1 mouse cellular context compared by ENCODE assay signal in the genomic region with DNA sequence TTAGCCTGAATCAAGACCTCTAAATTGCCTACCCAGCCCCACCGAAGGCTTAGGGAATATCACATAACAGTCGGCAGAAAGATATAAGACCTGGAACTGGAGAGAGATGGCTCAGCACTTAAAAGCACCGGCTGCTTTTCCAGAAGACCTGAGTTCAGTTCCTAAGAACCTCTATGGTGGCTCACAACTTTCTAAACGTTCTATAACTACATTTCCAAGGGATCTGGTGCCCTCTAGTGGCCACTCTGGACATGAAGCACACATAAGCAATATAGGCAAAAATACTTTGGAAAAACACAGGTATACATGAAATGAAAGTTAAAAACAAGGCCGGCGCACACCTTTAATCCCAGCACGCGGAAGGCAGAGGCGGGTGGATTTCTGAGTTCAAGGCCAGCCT.
TF ChIP-seq lines count a peak whose summit lies in the region.

No protein-coding gene starts in this region.

TF ChIP-seq in CH12.LX, 34 proteins besides CTCF, POLR2A, EP300 and RAD21 (continued from another document):
- TF ChIP-seq TBP (conservative IDR thresholded peaks at IDR 0.05; ENCODE audit: low read depth, low read length) (no peak), ZKSCAN1 (IDR thresholded peaks at IDR 0.05; ENCODE audit: borderline replicate concordance, low read depth, low read length) (no peak), ZMIZ1 (IDR thresholded peaks at IDR 0.05; ENCODE audit: low read depth, low read length) (no peak), ZNF384 (IDR thresholded peaks at IDR 0.05; ENCODE audit: low read depth, low read length) (no peak), SMC3 (IDR thresholded peaks at IDR 0.05; ENCODE audit: low read depth, low read length) (peak; percentile 89), JUN (IDR thresholded peaks at IDR 0.05; ENCODE audit: insufficient read depth, low read depth, low read length) (no peak), GABPA (IDR thresholded peaks at IDR 0.05; ENCODE audit: insufficient replicate concordance, low read depth, low read length) (no peak), BHLHE40 (IDR thresholded peaks at IDR 0.05; ENCODE audit: low read depth, low read length) (no peak), JUND (conservative IDR thresholded peaks at IDR 0.05; ENCODE audit: low read depth, low read length) (no peak), ELF1 (IDR thresholded peaks at IDR 0.05; ENCODE audit: low read depth, low read length) (no peak), NELFE (IDR thresholded peaks at IDR 0.05; ENCODE audit: low read depth, low read length) (0 out of 2 replicates have a peak, but pooled peaks have one; percentile 31), RCOR1 (conservative IDR thresholded peaks at IDR 0.05; ENCODE audit: low read depth, low read length) (no peak), MAX (IDR thresholded peaks at IDR 0.05; ENCODE audit: low read length) (0 out of 2 replicates have a peak, but pooled peaks have one; percentile 18), MXI1 (IDR thresholded peaks at IDR 0.05; ENCODE audit: low read depth, low read length) (peak; percentile 46; the same call in 1 of the 2 replicates), UBTF (IDR thresholded peaks at IDR 0.05; ENCODE audit: low read depth, low read length) (no peak), MAFK (IDR thresholded peaks at IDR 0.05; ENCODE audit: insufficient replicate concordance, low read length) (peak; percentile 62; the same call in 1 of the 2 replicates)
TF ChIP-seq in CH12.LX: peak in this region for 10.
